Mouse (Mus musculus): ENCODE measurements at regions not wholly inside any gene's neighbourhood (a gene's known extent, or its start where the extent isn't known, plus 50 kb on each side); places are given as distances from the start of the nearest gene placed in this dataset.
"Not testable (repeated sequence)": the region's sequence is repeated elsewhere in the genome, so short reads cannot be mapped to it uniquely, and the experiment has no call there.

- DNase-seq (ENCODE audit: low read depth, low spot score) = no peak
These were observed 574.5 kb downstream of the Dcdc2c start for GRCm38 (mm10) chr12:27977548-27978256.

GRCm38 (mm10) chr12:27962908-27963307, 589.3 kb downstream of the Dcdc2c start:
- DNase-seq (ENCODE audit: low read depth, low spot score) = no peak

- DNase-seq (ENCODE audit: low read depth, low spot score) = no peak
These were observed 592.1 kb downstream of the Dcdc2c start for GRCm38 (mm10) chr12:27960064-27960463.

GRCm38 (mm10) chr12:27947646-27948045, 604.6 kb downstream of the Dcdc2c start:
- peak; percentile 63 for DNase-seq (ENCODE audit: low read depth, low spot score)

- DNase-seq (ENCODE audit: low read depth, low spot score) = no peak
These were observed 604.6 kb upstream of the Sox11 start for GRCm38 (mm10) chr12:27946866-27947459.

GRCm38 (mm10) chr12:27945411-27945810, 603.0 kb upstream of the Sox11 start:
- no peak for DNase-seq (ENCODE audit: low read depth, low spot score)

GRCm38 (mm10) chr12:27941053-27941452, 598.7 kb upstream of the Sox11 start:
- no peak for DNase-seq (ENCODE audit: low read depth, low spot score)

- DNase-seq (ENCODE audit: low read depth, low spot score) = peak; percentile 61
These were observed 590.2 kb upstream of the Sox11 start for GRCm38 (mm10) chr12:27932382-27933140.

GRCm38 (mm10) chr12:27928366-27928963, 586.1 kb upstream of the Sox11 start:
- no peak for DNase-seq (ENCODE audit: low read depth, low spot score)

- no peak for DNase-seq (ENCODE audit: low read depth, low spot score)
These were observed 584.4 kb upstream of the Sox11 start for GRCm38 (mm10) chr12:27926730-27927129.

- DNase-seq (ENCODE audit: low read depth, low spot score) = no peak
These were observed 578.2 kb upstream of the Sox11 start for GRCm38 (mm10) chr12:27920607-27921006.

- DNase-seq (ENCODE audit: low read depth, low spot score) = no peak
These were observed 574.1 kb upstream of the Sox11 start for GRCm38 (mm10) chr12:27916401-27916920.

- no peak for DNase-seq (ENCODE audit: low read depth, low spot score)
These were observed 567.2 kb upstream of the Sox11 start for GRCm38 (mm10) chr12:27909417-27910100.

- DNase-seq (ENCODE audit: low read depth, low spot score) = not testable (repeated sequence)
These were observed 554.3 kb upstream of the Sox11 start for GRCm38 (mm10) chr12:27896682-27897081.

- DNase-seq (ENCODE audit: low read depth, low spot score) = no peak
These were observed 539.3 kb upstream of the Sox11 start for GRCm38 (mm10) chr12:27881720-27882119.

GRCm38 (mm10) chr12:27866421-27866820, 524.0 kb upstream of the Sox11 start:
- DNase-seq (ENCODE audit: low read depth, low spot score) = no peak

- peak; percentile 71 for DNase-seq (ENCODE audit: low read depth, low spot score)
These were observed 507.2 kb upstream of the Sox11 start for GRCm38 (mm10) chr12:27849537-27849936.

GRCm38 (mm10) chr12:27849099-27849498, 506.7 kb upstream of the Sox11 start:
- no peak for DNase-seq (ENCODE audit: low read depth, low spot score)

- DNase-seq (ENCODE audit: low read depth, low spot score) = no peak
These were observed 505.8 kb upstream of the Sox11 start for GRCm38 (mm10) chr12:27848141-27848540.

- DNase-seq (ENCODE audit: low read depth, low spot score) = peak; percentile 20
These were observed 505.0 kb upstream of the Sox11 start for GRCm38 (mm10) chr12:27847397-27847796.

GRCm38 (mm10) chr12:27844958-27845357, 502.6 kb upstream of the Sox11 start:
- no peak for DNase-seq (ENCODE audit: low read depth, low spot score)

Measured in ZHBTc4 (cell line).